Mouse (Mus musculus): Measurements from ENCODE around the gene 4930544D05Rik. TPM values are rescaled to one million over a fixed set of nuclear protein-coding genes. Genes with fewer than 3 reads are reported as not detected.

Gene 4930544D05Rik
- polyA plus RNA-seq, 1 experiment from 2014 or later: not detected

DNA sequence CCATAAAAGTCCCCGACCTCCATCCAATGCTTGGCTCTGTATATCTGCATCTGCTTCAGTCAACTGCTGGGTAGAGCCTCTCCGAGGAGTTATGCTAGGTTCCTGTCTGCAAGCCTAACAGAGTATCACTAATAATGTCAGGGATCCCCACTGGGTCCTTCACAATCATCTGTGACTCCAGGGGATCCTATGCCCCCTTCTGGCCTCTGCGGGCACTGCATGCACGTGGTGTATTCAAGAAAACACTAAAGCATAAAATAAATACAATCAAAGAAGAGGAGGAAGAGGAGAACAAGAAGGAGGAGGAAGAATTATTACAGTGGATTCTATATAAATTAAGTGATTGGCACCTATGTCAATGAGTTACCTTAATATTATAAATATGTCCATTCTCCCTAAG, 9.8 kb downstream of the 4930544D05Rik start:
- Histone ChIP-seq H3K4me2 (ENCODE audit: low read depth) (no peak overlapping the region), H3K27me3 (ENCODE audit: control insufficient read depth, insufficient read depth, low read length) (no peaks in the 10 kb centered on the region), H3K9ac (ENCODE audit: low read length) (no peak overlapping the region), H3K9me3 (ENCODE audit: control insufficient read depth, low read length) (no peaks in the 10 kb centered on the region), H3K36me3 (ENCODE audit: control insufficient read depth, insufficient read depth, low read length) (no peaks in the 10 kb centered on the region), H3K4me1 (ENCODE audit: control insufficient read depth, insufficient read depth, low read length) (no peaks in the 10 kb centered on the region), H3K27ac (ENCODE audit: low read depth, low read length) (no peak overlapping the region), H3K4me3 (ENCODE audit: low read depth, low read length) (no peak overlapping the region)
- ATAC-seq (ENCODE audit: insufficient read depth, low FRiP score, low TSS enrichment) (no peak), DNase-seq (ENCODE audit: low spot score) (peak; percentile 70)
- 54% methylated on average over 4 of the region's 4 CpGs for WGBS

DNA sequence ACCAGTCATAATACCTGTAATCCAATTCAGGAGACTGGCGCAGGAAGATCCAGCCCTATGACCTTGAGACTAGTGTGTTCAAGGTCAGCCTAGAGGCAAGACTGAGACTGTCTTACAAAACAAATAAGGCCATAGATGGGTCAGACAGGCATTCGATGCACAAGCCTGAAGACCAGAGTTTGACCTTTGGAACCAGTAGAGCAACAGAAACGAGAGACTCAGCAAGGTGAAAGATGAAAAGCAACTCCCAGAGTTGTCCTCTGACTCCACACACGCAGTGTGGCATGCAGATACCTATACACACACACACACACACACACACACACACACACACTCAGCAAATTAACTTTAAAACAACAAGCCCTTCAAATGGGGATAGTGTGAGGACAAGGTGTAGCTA, 11.2 kb downstream of the 4930544D05Rik start:
- WGBS: 90% methylated on average over 4 of the region's 4 CpGs
- DNase-seq (ENCODE audit: low spot score): no peak
- H3K9ac ChIP-seq (ENCODE audit: low read length): no peak overlapping the region
- no peaks in the 10 kb centered on the region for H3K9me3 ChIP-seq (ENCODE audit: control insufficient read depth, low read length)
- no peaks in the 10 kb centered on the region for H3K36me3 ChIP-seq (ENCODE audit: control insufficient read depth, insufficient read depth, low read length)
- no peak for ATAC-seq (ENCODE audit: insufficient read depth, low FRiP score, low TSS enrichment)
- H3K4me3 ChIP-seq (ENCODE audit: low read depth, low read length): no peak overlapping the region
- H3K27me3 ChIP-seq (ENCODE audit: control insufficient read depth, insufficient read depth, low read length): no peaks in the 10 kb centered on the region
- H3K4me1 ChIP-seq (ENCODE audit: control insufficient read depth, insufficient read depth, low read length): no peaks in the 10 kb centered on the region
- H3K4me2 ChIP-seq (ENCODE audit: low read depth): no peak overlapping the region
- H3K27ac ChIP-seq (ENCODE audit: low read depth, low read length): no peak overlapping the region

DNA sequence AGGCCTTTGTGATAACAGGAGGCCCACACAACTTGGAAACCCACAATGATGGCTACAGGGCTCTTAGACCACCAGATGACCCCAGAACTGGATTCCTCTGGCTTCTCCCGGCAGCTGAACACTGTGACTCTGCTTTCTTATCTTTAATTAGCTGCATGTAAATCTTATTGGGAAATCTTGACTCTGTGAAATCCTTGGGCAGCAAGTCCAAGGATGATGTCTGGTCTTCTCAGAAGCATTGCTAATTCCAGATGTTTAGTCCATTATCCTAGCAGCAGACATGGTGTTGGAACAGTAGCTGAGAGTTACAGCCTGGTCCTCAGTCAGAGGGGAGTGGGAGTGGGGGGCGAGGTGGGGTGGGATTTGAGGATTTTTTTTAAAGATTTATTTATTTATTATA, 12.8 kb downstream of the 4930544D05Rik start:
- Histone ChIP-seq H3K27ac (ENCODE audit: low read depth, low read length) (no peak overlapping the region), H3K9ac (ENCODE audit: low read length) (no peak overlapping the region), H3K36me3 (ENCODE audit: control insufficient read depth, insufficient read depth, low read length) (no peaks in the 10 kb centered on the region), H3K27me3 (ENCODE audit: control insufficient read depth, insufficient read depth, low read length) (no peaks in the 10 kb centered on the region), H3K4me2 (ENCODE audit: low read depth) (no peak overlapping the region), H3K9me3 (ENCODE audit: control insufficient read depth, low read length) (no peaks in the 10 kb centered on the region), H3K4me1 (ENCODE audit: control insufficient read depth, insufficient read depth, low read length) (no peaks in the 10 kb centered on the region), H3K4me3 (ENCODE audit: low read depth, low read length) (no peak overlapping the region)
- DNase-seq (ENCODE audit: low spot score): no peak
- WGBS: 78% methylated on average over 2 of the region's 2 CpGs
- no peak for ATAC-seq (ENCODE audit: insufficient read depth, low FRiP score, low TSS enrichment)

DNA sequence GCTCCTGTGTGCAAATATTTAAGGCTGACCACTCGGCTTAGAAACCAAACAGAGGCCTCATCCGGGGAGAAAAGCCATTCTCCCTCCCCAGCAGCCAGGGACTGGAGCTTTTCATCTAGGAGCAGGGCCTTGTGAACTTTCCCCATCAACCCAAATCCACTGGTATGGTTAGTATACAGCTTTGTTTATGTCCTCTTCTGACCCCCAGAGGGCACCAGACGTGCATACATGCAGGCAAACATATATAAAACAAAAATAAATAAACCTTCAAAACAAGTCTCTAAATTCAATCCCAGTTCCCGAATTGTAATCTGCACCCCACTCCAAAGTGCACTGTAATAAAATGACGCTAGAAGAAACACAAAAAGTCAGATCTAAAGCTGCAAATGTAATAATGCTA, 13.9 kb downstream of the 4930544D05Rik start:
- 64% methylated on average over 5 of the region's 5 CpGs for WGBS
- ATAC-seq (ENCODE audit: insufficient read depth, low FRiP score, low TSS enrichment): no peak
- H3K36me3 ChIP-seq (ENCODE audit: control insufficient read depth, insufficient read depth, low read length): no peaks in the 10 kb centered on the region
- no peak for DNase-seq (ENCODE audit: low spot score)
- no peaks in the 10 kb centered on the region for H3K27me3 ChIP-seq (ENCODE audit: control insufficient read depth, insufficient read depth, low read length)
- H3K27ac ChIP-seq (ENCODE audit: low read depth, low read length): no peak overlapping the region
- no peaks in the 10 kb centered on the region for H3K4me1 ChIP-seq (ENCODE audit: control insufficient read depth, insufficient read depth, low read length)
- H3K9ac ChIP-seq (ENCODE audit: low read length): no peak overlapping the region
- H3K9me3 ChIP-seq (ENCODE audit: control insufficient read depth, low read length): no peaks in the 10 kb centered on the region
- no peak overlapping the region for H3K4me3 ChIP-seq (ENCODE audit: low read depth, low read length)
- H3K4me2 ChIP-seq (ENCODE audit: low read depth): no peak overlapping the region

DNA sequence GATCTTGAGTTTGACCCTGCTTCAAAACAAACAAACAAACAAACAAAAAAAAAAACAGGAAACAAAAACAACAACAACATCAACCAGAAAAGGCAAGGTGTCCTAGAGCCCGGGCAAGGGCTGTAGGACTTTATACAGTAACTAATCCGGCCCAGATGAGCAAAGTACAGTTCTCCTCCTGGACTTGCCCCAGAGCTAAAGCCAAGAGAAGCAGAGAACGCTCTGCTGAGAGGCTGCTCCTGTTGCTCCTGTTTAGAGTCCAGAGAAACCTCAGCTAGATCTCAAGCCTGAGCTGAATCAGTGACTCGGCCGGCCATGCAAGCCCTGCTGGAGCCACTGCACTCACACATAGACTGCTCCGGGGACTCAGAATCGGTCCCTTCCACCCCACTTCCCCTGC, 14.5 kb downstream of the 4930544D05Rik start:
- Histone ChIP-seq H3K4me1 (ENCODE audit: control insufficient read depth, insufficient read depth, low read length) (no peaks in the 10 kb centered on the region), H3K27ac (ENCODE audit: low read depth, low read length) (no peak overlapping the region), H3K9ac (ENCODE audit: low read length) (no peak overlapping the region), H3K4me3 (ENCODE audit: low read depth, low read length) (no peak overlapping the region), H3K36me3 (ENCODE audit: control insufficient read depth, insufficient read depth, low read length) (no peaks in the 10 kb centered on the region), H3K9me3 (ENCODE audit: control insufficient read depth, low read length) (no peaks in the 10 kb centered on the region), H3K4me2 (ENCODE audit: low read depth) (no peak overlapping the region), H3K27me3 (ENCODE audit: control insufficient read depth, insufficient read depth, low read length) (no peaks in the 10 kb centered on the region)
- ATAC-seq (ENCODE audit: insufficient read depth, low FRiP score, low TSS enrichment) (no peak), DNase-seq (ENCODE audit: low spot score) (no peak)
- 77% methylated on average over 7 of the region's 7 CpGs for WGBS

DNA sequence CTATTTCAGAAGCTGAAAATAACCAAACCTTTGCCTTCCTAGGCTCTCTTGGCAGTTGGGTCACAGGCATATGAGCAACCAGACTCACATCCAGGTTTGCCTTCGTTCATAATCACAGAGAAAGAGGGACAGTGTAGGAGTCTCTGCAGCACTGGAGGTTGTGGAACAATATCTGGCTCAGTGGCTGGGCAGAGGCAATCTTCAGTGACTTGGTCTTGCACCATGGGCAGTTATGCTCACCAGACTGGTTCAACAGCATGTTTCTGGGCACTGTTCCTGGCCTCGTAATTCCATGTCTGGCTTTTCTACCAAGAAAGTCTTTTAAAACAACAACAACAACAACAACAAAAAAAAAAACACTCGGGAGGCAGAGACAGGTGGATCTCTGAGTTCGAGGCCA, 20.0 kb downstream of the 4930544D05Rik start:
- H3K36me3 ChIP-seq (ENCODE audit: control insufficient read depth, insufficient read depth, low read length): no peaks in the 10 kb centered on the region
- no peak overlapping the region for H3K9ac ChIP-seq (ENCODE audit: low read length)
- no peak overlapping the region for H3K27ac ChIP-seq (ENCODE audit: low read depth, low read length)
- 87% methylated on average over 4 of the region's 4 CpGs for WGBS
- no peaks in the 10 kb centered on the region for H3K9me3 ChIP-seq (ENCODE audit: control insufficient read depth, low read length)
- ATAC-seq (ENCODE audit: insufficient read depth, low FRiP score, low TSS enrichment) (no peak), DNase-seq (ENCODE audit: low spot score) (no peak)
- no peaks in the 10 kb centered on the region for H3K27me3 ChIP-seq (ENCODE audit: control insufficient read depth, insufficient read depth, low read length)
- no peaks in the 10 kb centered on the region for H3K4me1 ChIP-seq (ENCODE audit: control insufficient read depth, insufficient read depth, low read length)
- H3K4me2 ChIP-seq (ENCODE audit: low read depth): no peak overlapping the region
- no peak overlapping the region for H3K4me3 ChIP-seq (ENCODE audit: low read depth, low read length)

DNA sequence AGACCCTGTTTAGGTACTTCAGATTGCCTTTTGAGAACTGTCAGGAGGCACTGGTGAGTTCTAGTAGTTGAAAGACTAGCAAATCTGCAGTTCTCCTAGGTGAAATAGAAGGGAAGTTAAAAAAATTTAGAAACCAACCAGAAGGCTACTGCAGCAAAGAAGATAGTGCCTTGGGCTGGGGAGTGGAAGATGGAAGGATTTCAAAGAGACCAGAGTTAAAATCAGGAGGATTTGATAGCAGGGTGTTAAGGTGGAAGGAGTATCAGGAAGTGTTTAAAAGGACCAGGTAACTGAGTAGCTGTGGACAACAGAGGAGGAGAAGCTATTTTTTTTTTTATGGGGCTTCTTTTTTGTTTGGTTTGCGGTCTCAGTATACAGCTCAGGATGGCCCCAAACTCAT, 22.1 kb downstream of the 4930544D05Rik start:
- H3K4me2 ChIP-seq (ENCODE audit: low read depth): no peak overlapping the region
- H3K9me3 ChIP-seq (ENCODE audit: control insufficient read depth, low read length): no peaks in the 10 kb centered on the region
- WGBS: 100% methylated on average over 1 of the region's 1 CpGs
- H3K4me1 ChIP-seq (ENCODE audit: control insufficient read depth, insufficient read depth, low read length): no peaks in the 10 kb centered on the region
- H3K9ac ChIP-seq (ENCODE audit: low read length): no peak overlapping the region
- no peaks in the 10 kb centered on the region for H3K27me3 ChIP-seq (ENCODE audit: control insufficient read depth, insufficient read depth, low read length)
- no peak overlapping the region for H3K4me3 ChIP-seq (ENCODE audit: low read depth, low read length)
- ATAC-seq (ENCODE audit: insufficient read depth, low FRiP score, low TSS enrichment) (no peak), DNase-seq (ENCODE audit: low spot score) (no peak)
- H3K36me3 ChIP-seq (ENCODE audit: control insufficient read depth, insufficient read depth, low read length): no peaks in the 10 kb centered on the region
- no peak overlapping the region for H3K27ac ChIP-seq (ENCODE audit: low read depth, low read length)

DNA sequence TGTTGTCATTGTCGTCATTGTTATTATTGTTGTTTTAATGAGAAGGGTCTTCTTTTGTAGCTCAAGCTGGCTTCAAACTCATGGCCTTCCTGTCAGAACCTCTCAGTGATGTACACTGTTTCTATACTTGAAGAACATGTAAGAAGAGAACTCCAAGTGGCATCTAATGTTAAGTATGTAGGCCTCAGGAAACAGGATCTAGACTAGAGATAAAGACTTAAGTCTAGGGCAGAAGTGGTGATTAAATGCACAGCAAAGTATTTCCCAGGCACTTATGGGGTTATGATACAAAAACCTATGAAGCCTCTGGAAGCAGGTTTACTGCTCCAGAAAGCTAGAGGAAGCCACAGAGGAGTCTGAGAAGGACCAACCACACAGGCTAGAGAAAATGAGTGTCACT, 22.6 kb downstream of the 4930544D05Rik start:
- Histone ChIP-seq H3K27me3 (ENCODE audit: control insufficient read depth, insufficient read depth, low read length) (no peaks in the 10 kb centered on the region), H3K4me1 (ENCODE audit: control insufficient read depth, insufficient read depth, low read length) (no peaks in the 10 kb centered on the region), H3K4me2 (ENCODE audit: low read depth) (no peak overlapping the region), H3K36me3 (ENCODE audit: control insufficient read depth, insufficient read depth, low read length) (no peaks in the 10 kb centered on the region), H3K4me3 (ENCODE audit: low read depth, low read length) (no peak overlapping the region), H3K27ac (ENCODE audit: low read depth, low read length) (no peak overlapping the region), H3K9ac (ENCODE audit: low read length) (no peak overlapping the region), H3K9me3 (ENCODE audit: control insufficient read depth, low read length) (no peaks in the 10 kb centered on the region)
- WGBS: 84% methylated on average over 1 of the region's 1 CpGs
- DNase-seq (ENCODE audit: low spot score) (no peak), ATAC-seq (ENCODE audit: insufficient read depth, low FRiP score, low TSS enrichment) (no peak)

DNA sequence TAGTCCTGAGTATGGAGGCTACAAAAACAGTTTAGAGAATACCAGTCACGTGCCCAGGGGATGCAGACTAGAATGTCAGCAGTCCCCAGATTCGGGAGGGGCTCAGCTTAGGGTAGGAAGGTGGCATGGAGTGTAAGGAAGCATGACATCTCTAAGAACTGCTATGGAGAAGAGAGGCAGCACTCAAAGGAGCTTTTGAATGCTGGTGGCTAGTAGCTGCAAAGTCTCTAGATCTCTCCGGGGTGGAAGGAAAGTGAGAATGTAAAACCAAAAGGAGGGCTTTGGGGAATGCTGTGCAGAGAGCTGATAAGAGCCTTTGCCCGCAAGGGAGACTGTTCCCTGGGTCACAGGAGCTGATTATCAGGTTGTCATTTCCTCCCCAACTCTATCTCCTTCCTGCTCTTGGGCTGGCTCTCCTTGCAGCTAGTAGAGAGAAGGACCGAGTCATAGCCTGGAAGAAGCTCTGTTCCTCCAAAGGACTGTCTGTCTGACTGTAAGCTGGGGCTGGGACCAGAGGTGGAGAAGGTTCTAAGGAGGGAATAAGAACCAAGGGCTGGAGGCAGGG, 23.1 kb downstream of the 4930544D05Rik start, which contains the start of gene Gp1ba:
Gene Gp1ba (plus strand): TSS at position 409 of the 565 bp plus-strand sequence.
- no peak within 1 kb of the TSS for H3K9ac ChIP-seq (ENCODE audit: low read length)

More for the DNA sequence above, 23.1 kb downstream of the 4930544D05Rik start, which contains the start of gene Gp1ba:
- Histone ChIP-seq H3K4me2 (ENCODE audit: low read depth) (no peak within 1 kb of the TSS), H3K9me3 (ENCODE audit: control insufficient read depth, low read length) (no peaks in the 10 kb centered on the region), H3K4me1 (ENCODE audit: control insufficient read depth, insufficient read depth, low read length) (no peaks in the 10 kb centered on the region), H3K4me3 (ENCODE audit: low read depth, low read length) (no peak within 1 kb of the TSS), H3K27me3 (ENCODE audit: control insufficient read depth, insufficient read depth, low read length) (no peaks in the 10 kb centered on the region), H3K27ac (ENCODE audit: low read depth, low read length) (no peak within 1 kb of the TSS), H3K36me3 (ENCODE audit: control insufficient read depth, insufficient read depth, low read length) (no peaks in the 10 kb centered on the region)
- 49% methylated on average over 5 of the region's 5 CpGs for WGBS
- DNase-seq (ENCODE audit: low spot score) (no peak), ATAC-seq (ENCODE audit: insufficient read depth, low FRiP score, low TSS enrichment) (no peak)
